Comparison of ENCODE assay signal across 21 mouse cellular contexts in the genomic region with DNA sequence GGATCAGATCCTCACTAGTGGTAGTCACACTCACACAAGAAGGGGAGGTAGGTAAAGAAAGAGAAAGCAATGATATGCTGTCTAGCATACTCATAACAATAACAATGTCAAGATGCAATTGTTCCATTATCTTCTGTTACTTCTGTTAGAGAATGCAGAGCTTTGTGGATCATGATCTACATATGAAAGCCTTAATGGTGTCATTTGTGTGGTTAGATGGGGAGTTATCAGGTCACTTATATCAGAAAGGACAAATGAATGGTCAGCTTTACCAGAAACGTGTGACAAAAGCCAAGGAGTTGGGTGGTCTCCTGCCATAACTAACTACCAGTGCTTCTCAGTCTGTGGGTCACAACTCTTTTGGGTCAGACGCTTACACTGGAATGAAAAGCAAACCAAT.
"Had no signal": no experiment of that assay in that cellular context is flagged by ENCODE, and none has a peak within 500 bp of the region (broad histone marks: within the 10 kb centered on the region; RNA-seq: fewer than 3 reads in every experiment).

No protein-coding gene starts in this region.

- H3K27me3 ChIP-seq: liver, embryonic 15.5 days; lung, embryonic 15.5 days; megakaryocyte, embryonic 14.5 days; midbrain, embryonic 13.5 days; midbrain, embryonic 15.5 days; neural tube, embryonic 12.5 days; stomach, embryonic 15.5 days had no signal

- ATAC-seq: liver, postnatal 0 days; midbrain, embryonic 13.5 days; midbrain, embryonic 15.5 days had no signal

- DNase-seq: liver, postnatal 0 days; lung, adult 2 months; lung, postnatal 14 days; retina, postnatal 1 day; right cerebral cortex, adult 18-20 months; right cerebral cortex, postnatal 25 days; right cerebral cortex, postnatal 4 days; spleen, adult 18-20 months; thymus, adult 2 months; thymus, postnatal 25 days; thymus, postnatal 4 days had no signal

- H3K4me2 ChIP-seq: liver, embryonic 15.5 days; lung, embryonic 15.5 days; midbrain, embryonic 11.5 days; midbrain, embryonic 13.5 days; midbrain, embryonic 15.5 days; neural tube, embryonic 12.5 days; stomach, embryonic 15.5 days had no signal

- H3K27ac ChIP-seq: liver, embryonic 15.5 days; lung, embryonic 15.5 days; macrophage; midbrain, embryonic 13.5 days; midbrain, embryonic 15.5 days; neural tube, embryonic 12.5 days; stomach, embryonic 15.5 days; stomach, postnatal 0 days had no signal

- H3K9ac ChIP-seq: liver, embryonic 15.5 days; liver, postnatal 0 days; lung, embryonic 15.5 days; midbrain, embryonic 13.5 days; midbrain, embryonic 15.5 days; neural tube, embryonic 12.5 days; stomach, embryonic 15.5 days had no signal

- H3K9me3 ChIP-seq: liver, embryonic 15.5 days; lung, embryonic 15.5 days; megakaryocyte, embryonic 14.5 days; midbrain, embryonic 13.5 days; midbrain, embryonic 15.5 days; neural tube, embryonic 12.5 days; stomach, embryonic 15.5 days had no signal

- H3K4me1 ChIP-seq: neural tube, embryonic 12.5 days; stomach, embryonic 15.5 days had no signal

- H3K4me3 ChIP-seq: liver, embryonic 15.5 days; lung, embryonic 15.5 days; megakaryocyte, embryonic 14.5 days; midbrain, embryonic 13.5 days; midbrain, embryonic 15.5 days; neural tube, embryonic 12.5 days; stomach, embryonic 15.5 days had no signal

- H3K36me3 ChIP-seq: midbrain, embryonic 15.5 days had no signal
